15 mouse cellular contexts compared by ENCODE assay signal in genomic region chr16:50398564-50398963, GRCm38 (mm10). TPM values are rescaled to one million over a fixed set of nuclear protein-coding genes. Genes with fewer than 3 reads are reported as not detected.
DNase-seq lines count a peak whose midpoint lies in the region; ATAC-seq and TF ChIP-seq lines count a peak whose summit lies in the region.
"Had no signal": no experiment of that assay in that cellular context is flagged by ENCODE, and none has a peak within 500 bp of the region (broad histone marks: within the 10 kb centered on the region; RNA-seq: fewer than 3 reads in every experiment).

No protein-coding gene starts in this region.

- DNase-seq in CD4-positive, CD25-positive, alpha-beta regulatory T cell, adult 2 months (ENCODE audit: low read depth, low spot score) = peak; percentile 9
- no peak for DNase-seq in kidney, postnatal 0 days (ENCODE audit: low spot score)
- no peak for DNase-seq in kidney, postnatal 10 days
- peak; percentile 16 for DNase-seq in thymus, adult 2 months
- DNase-seq in thymus, postnatal 36 days = no peak
- DNase-seq in Muller cell, postnatal 12 days (ENCODE audit: inconsistent ontology term) = no peak
- no peak for DNase-seq in cerebellum, adult 8-10 months
- DNase-seq: adrenal gland, postnatal 36 days; cerebellum, adult 9-10 months; gastrocnemius, postnatal 25 days; heart, postnatal 10 days had no signal

- no peaks in the 10 kb centered on the region for H3K4me1 ChIP-seq in kidney, postnatal 0 days (replicated peaks; ENCODE audit: insufficient read depth, low read length)
- no peaks in the 10 kb centered on the region for H3K4me1 ChIP-seq in thymus, adult 2 months (replicated peaks; ENCODE audit: control insufficient read depth, insufficient read depth, low read length)
- H3K4me1 ChIP-seq: embryonic facial prominence, embryonic 10.5 days; midbrain, embryonic 12.5 days had no signal

- no peak overlapping the region for H3K9ac ChIP-seq in kidney, postnatal 0 days (ENCODE audit: low read depth, low read length)
- H3K9ac ChIP-seq: lung, embryonic 15.5 days; midbrain, embryonic 12.5 days had no signal

- H3K36me3 ChIP-seq in kidney, postnatal 0 days (ENCODE audit: insufficient read depth, low read length) = no peaks in the 10 kb centered on the region
- H3K36me3 ChIP-seq in thymus, adult 2 months (ENCODE audit: control insufficient read depth, insufficient read depth, low read length) = no peaks in the 10 kb centered on the region
- H3K36me3 ChIP-seq: lung, embryonic 15.5 days; midbrain, embryonic 12.5 days had no signal

- no peak for TF ChIP-seq POLR2A in thymus, adult 2 months (IDR thresholded peaks at IDR 0.05; ENCODE audit: control insufficient read depth, extremely low read depth, insufficient read depth, low read length, poor library complexity)

- ATAC-seq in CD4-positive, CD25-positive, alpha-beta regulatory T cell, adult 4 months = no peak
- no peak for ATAC-seq in kidney, postnatal 0 days (replicated peaks; ENCODE audit: low FRiP score, low read depth)

- no peak overlapping the region for H3K4me3 ChIP-seq in kidney, postnatal 0 days (replicated peaks; ENCODE audit: low read depth, low read length)
- H3K4me3 ChIP-seq in thymus, adult 2 months (ENCODE audit: control insufficient read depth, insufficient read depth, low read length) = no peak overlapping the region
- H3K4me3 ChIP-seq: embryonic facial prominence, embryonic 10.5 days; lung, embryonic 15.5 days; midbrain, embryonic 12.5 days had no signal

- no peak overlapping the region for H3K27ac ChIP-seq in kidney, postnatal 0 days
- H3K27ac ChIP-seq in thymus, adult 2 months (ENCODE audit: control insufficient read depth, insufficient read depth, low read length) = no peak overlapping the region
- H3K27ac ChIP-seq: embryonic facial prominence, embryonic 10.5 days; lung, embryonic 15.5 days; midbrain, embryonic 12.5 days had no signal

- H3K27me3 ChIP-seq in kidney, postnatal 0 days (ENCODE audit: insufficient read depth, low read length) = no peaks in the 10 kb centered on the region
- no peaks in the 10 kb centered on the region for H3K27me3 ChIP-seq in thymus, adult 2 months (ENCODE audit: control insufficient read depth, insufficient read depth, low read length)
- H3K27me3 ChIP-seq: lung, embryonic 15.5 days; midbrain, embryonic 12.5 days had no signal

- 86% methylated on average over 4 of the region's 4 CpGs for WGBS in kidney, postnatal 0 days
- 96% methylated on average over 4 of the region's 4 CpGs for WGBS in thymus, adult 2 months

- no peak overlapping the region for H3K4me2 ChIP-seq in kidney, postnatal 0 days (ENCODE audit: low read length)
- H3K4me2 ChIP-seq: lung, embryonic 15.5 days; midbrain, embryonic 12.5 days had no signal

- peak; percentile 56; the same call in 1 of the 2 replicates for TF ChIP-seq CTCF in kidney, postnatal 0 days (IDR thresholded peaks at IDR 0.05; ENCODE audit: low read depth)
- 0 out of 2 replicates have a peak, but pooled peaks have one; percentile 26 for TF ChIP-seq CTCF in thymus, adult 2 months (IDR thresholded peaks at IDR 0.05; ENCODE audit: borderline replicate concordance, control insufficient read depth, extremely low read depth, insufficient read depth, low read length, poor library complexity)

- H3K9me3 ChIP-seq in kidney, postnatal 0 days (replicated peaks; ENCODE audit: low read length) = no peaks in the 10 kb centered on the region
- H3K9me3 ChIP-seq: embryonic facial prominence, embryonic 10.5 days; lung, embryonic 15.5 days; midbrain, embryonic 12.5 days had no signal

RNA-seq across cellular contexts. Expression of gene Bbx, which starts 33.6 kb away (rescaled TPM):
- 10 to 100 TPM; 54.7 to 65.5 TPM for polyA plus RNA-seq in CD4-positive, CD25-positive, alpha-beta regulatory T cell, adult 4 months (2017; shearing (Covaris generic))
- 25.5 and 36.0 TPM in 2 replicates for polyA plus RNA-seq in kidney, postnatal 0 days (2015; fragmentation: Nextera tagmentation; extraction: Ambion mirVana)
- 7.2 and 8.2 TPM in 2 replicates for polyA plus RNA-seq in thymus, adult 2 months (2012; rRNA removed)

Comparison
In these comparisons a context has a peak if more than half of its experiments do, and no peak if none do; other contexts are left out.
1. DNase-seq: peak in CD4-positive, CD25-positive, alpha-beta regulatory T cell, adult 2 months (single experiment) and thymus, adult 2 months (single experiment); none in kidney, postnatal 0 days (single experiment), kidney, postnatal 10 days (single experiment), thymus, postnatal 36 days (0 of 2), Muller cell, postnatal 12 days (single experiment) and cerebellum, adult 8-10 months (single experiment).